Mouse (Mus musculus) urinary bladder, postnatal 10 days (tissue): ENCODE results near the gene Fam13a.

Experiments used
- DNase-seq: peaks from one replicate; pipeline ENCODE4 v3.0.0; 2022; ENCODE audit warnings: low spot score

Gene Fam13a

GRCm38 (mm10) chr6:58882271-58882670 lies 142.1 kb downstream of the Fam13a start:
- DNase-seq = no peak
